Mouse (Mus musculus) lung, postnatal 14 days (tissue): ENCODE data around the gene H1f0.
"Not testable (repeated sequence)": the region's sequence is repeated elsewhere in the genome, so short reads cannot be mapped to it uniquely, and the experiment has no call there.

ENCODE experiments used
- DNase-seq: peaks from one replicate; pipeline ENCODE4 v3.0.0; 2021

The H1f0 gene

DNA sequence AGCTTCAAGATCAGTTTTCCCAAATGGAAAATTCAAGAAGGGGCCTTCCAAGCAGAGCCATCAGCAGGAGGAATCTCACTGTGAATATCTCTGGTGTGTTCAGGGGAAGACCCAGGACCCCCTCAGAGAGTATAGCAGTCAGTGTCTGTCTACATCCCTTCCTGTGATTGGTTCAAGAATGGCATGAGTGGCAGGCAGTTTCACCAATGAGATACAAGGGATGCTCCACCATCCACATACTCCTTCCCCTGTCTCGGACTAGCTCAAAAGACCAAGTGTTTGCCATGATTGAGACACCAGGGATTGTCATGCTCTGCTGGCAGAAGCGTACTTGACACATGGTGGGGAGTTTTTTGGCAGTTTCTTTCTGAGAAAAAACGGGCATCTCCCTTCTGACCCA, 21.6 kb upstream of the H1f0 start:
- no peak for DNase-seq

DNA sequence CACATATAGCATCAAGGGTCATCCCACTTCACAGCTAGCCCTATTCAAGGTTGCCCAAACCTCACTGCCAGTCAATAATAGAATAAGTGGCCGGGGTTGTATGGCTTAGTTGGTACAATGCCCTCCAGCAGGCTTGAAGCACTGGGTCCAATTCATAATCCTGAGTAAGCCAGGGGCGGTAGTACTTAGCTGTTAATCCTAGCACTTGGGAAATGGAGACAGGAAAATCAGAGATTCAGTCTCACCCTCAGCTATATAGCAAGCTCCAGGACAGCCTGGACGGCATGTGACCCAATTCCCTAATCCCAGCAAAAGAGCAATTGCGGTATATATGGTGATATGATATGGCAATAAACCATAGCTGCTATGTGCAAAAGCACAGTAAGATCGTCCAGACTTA, 21.2 kb upstream of the H1f0 start:
- no peak for DNase-seq

DNA sequence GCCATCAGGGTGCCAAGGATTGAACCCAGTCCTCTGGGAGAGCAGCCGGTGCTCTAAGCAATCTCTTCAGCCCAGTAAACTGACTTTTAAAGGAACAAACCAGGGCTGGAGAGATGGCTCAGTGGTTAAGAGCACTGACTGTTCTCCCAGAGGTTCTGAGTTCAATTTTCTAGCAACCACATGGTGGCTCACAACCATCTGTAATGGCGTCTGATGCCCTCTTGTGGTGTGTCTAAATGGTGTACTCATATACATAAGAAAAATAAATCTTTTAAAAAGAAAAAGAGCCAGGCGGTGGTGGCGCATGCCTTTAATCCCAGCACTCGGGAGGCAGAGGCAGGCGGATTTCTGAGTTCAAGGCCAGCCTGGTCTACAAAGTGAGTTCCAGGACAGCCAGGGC, 20.4 kb upstream of the H1f0 start:
- DNase-seq, result not testable (repeated sequence)

DNA sequence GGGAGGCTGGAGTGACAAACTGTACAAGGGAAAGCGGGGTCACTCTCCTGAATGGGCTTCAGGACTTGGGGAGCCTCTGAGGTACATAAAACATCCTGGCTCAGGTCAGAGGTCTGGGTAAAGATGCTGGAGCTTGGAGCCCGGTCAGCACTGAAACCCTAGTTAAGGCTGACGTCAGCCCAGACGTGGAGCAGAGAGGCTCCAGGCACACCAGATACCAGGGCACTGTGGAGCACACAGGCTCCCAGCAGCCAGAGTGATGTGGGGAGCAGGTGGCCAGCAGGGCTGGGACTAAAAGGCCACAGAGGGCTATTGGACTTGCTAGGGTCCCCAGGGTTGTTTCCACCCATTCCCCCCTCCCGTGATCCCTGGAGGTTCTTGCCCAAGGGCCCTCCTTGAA, 18.5 kb upstream of the H1f0 start:
- DNase-seq, result no peak

DNA sequence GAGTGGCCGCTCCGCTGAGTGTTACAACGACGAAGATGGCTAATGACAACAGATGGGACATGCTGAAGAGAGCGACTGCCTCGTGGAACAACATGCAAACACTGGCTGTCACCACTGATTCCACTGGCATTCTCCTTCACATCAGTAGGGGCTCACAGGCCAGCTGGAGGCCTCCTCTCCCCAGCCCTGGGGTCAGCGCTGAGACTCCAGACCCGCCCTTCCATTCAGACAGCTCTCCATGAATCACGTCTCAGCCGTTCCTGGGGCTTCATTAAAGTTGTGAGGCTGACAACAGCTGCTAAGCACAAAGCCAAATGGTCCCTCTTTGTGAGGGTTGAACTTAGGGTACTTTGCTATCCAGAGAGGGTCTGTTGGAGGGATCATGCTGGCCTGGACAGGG, 16.7 kb upstream of the H1f0 start:
- no peak for DNase-seq

DNA sequence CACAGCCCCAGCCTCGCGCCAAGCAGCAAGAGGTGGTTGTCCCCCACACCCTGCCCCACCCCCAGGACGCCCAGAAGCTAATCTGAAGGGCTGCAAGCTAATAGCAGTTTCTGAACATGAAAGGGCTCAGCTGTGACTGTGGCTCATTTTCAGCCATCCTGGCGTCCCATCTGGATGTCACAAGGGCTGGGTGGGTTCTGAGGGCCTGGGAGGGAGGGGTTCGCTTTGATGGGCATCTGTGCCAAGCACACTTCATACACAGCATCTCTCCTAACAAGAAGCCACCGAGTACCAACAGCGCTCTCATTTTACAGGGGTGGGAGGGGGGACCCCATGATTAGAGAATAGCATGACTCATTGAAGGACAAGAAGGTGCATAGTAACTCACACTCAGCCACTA, 14.9 kb upstream of the H1f0 start:
- no peak for DNase-seq

DNA sequence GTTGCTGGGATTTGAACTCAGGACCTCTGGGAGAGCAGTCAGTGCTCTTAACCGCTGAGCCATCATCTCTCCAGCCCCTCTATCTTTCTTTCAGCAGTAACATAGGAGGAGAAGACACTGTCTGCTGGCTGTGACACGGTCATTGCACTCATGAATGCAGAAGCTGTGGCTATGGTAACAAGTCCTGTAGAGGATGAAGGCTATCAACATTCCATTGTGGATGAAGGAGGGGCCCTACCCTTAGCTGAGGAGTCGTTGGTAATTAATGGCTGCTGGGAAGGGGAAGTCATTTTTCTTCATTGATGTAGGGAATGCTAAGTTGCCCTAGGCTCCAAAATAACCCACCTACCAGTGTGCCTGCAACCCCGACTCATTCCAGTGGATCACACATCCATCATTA, 10.1 kb upstream of the H1f0 start:
- DNase-seq, result no peak

DNA sequence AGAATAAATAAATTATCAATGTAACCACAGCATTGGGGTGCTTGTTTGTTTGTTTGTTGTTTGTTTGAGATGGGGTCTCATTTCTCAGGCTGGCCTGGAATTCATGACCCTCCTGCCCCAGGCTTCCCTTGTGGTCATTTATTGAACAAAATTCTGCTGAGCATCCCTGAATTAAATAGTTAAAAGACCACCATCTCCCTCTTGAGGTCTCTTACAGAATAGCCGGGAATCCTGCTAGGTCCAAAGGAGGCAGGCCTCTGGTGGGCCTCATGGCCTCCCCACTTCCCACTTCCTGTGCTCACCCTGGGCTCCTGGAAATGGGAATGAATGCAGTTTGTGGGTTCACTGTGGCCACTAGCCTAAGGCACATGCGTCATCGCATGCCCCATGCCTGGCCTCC, 9.4 kb upstream of the H1f0 start:
- DNase-seq, result no peak

DNA sequence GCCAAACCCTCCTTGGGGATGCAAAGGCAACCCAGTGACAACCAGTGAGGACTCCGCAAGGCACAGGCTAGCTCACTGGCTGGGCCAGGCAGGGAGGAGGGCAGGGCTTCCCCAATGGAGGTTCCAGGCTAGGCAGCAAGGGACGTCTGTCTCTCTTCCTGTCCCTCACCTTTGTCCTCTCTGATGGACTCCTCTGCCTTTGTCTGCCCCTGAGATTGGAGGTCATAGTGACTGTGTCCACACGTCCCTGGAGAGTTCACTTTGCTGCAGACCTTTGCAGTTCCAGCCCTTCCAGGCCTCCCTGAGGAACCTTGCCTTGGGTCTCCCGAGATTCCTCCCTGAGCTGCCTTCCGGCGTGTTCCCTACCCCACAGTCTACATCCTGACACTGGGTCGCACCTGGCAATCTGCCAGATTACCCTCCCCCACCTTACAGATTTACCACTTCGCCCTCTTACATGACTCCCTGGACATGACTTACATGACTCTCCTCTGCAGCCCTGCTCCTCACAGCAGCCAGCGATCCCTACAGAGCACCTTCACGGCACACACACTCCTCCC, 5.5 kb upstream of the H1f0 start:
- no peak for DNase-seq

DNA sequence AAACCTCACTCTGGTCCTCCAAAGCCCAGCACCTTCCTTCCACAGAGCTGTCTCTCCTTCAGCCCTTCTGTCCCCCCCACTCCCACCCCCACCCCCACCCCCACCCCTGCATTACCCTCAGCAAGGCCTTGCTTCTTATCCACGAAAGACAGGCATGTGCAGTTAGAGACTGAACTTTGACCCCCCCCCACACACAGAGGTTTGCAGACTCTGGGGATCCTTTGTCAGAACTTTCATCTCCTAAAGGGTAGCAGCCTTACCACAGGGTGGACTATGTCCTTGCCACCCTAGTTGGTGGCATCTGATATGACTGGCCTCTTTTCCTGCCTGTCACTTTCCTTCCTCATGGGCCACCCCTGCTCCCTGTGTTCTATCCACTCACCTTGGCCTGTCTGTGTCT, 4.9 kb upstream of the H1f0 start:
- no peak for DNase-seq

DNA sequence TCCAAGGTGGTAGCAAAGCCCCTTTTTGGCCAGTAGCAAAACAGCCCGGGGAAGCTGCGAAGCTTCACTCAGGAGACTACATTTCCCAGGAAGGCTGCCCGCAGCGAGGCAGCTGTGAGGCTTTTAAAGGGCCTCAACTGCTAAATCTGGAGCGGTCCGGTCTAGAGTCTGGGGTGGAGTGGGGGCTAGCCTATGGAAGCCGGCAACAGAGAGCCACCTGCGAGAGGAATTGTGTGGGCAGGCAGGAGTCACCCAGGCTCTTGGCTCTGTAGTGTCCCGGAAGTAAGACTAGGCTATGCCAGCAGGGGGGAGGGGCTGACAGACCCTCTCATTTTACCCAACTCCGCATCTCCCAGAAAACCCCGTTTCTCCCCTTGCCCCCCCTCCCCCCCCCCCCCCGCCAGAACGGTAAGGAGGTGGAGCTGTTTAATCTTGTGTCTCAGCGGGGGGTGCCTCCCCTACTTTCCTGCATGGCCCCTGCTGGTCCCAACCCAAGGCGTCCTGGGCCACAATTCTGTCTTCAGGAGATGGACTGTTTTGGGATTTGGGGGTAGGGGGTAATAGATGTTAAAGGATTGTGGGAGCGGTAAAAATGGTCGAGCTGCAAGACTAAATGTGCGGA, 2.5 kb upstream of the H1f0 start:
- no peak for DNase-seq

DNA sequence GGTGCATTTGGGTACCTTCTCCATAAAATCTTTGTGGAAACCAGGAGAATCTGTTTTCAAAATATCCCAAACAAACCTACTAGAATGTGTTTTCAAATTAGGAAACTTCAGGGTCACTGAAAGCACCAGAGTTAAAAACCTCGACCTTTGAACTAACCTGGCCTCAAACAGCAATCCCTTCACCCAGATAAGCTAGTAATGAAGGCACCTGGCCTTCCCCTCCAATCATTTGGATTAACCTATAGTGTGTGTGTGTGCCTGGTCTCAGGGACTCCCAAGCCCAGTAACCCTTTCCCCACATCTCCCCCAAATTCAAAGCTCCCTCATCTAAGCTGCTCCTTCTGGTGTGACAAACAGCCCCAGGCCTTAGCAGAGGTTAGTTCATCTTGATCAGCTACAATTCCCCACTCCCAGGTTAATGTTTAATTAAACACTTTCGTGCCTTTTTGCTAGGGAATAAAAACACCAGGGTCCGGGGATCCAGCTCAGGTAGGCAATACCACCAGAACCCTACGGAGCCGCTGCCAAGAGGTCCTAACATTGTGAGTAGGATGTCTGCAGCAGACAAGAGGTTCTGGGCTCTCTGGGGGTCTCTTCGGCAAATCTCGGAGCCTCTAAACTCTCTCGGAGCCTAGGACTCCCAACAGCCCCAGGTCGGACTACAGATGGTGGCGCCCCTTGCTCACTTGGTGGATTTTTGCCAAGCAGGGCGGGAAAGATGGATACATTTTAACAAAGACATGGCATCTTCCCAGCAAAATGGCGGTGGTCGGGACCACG, 1.5 kb upstream of the H1f0 start:
- no peak for DNase-seq

DNA sequence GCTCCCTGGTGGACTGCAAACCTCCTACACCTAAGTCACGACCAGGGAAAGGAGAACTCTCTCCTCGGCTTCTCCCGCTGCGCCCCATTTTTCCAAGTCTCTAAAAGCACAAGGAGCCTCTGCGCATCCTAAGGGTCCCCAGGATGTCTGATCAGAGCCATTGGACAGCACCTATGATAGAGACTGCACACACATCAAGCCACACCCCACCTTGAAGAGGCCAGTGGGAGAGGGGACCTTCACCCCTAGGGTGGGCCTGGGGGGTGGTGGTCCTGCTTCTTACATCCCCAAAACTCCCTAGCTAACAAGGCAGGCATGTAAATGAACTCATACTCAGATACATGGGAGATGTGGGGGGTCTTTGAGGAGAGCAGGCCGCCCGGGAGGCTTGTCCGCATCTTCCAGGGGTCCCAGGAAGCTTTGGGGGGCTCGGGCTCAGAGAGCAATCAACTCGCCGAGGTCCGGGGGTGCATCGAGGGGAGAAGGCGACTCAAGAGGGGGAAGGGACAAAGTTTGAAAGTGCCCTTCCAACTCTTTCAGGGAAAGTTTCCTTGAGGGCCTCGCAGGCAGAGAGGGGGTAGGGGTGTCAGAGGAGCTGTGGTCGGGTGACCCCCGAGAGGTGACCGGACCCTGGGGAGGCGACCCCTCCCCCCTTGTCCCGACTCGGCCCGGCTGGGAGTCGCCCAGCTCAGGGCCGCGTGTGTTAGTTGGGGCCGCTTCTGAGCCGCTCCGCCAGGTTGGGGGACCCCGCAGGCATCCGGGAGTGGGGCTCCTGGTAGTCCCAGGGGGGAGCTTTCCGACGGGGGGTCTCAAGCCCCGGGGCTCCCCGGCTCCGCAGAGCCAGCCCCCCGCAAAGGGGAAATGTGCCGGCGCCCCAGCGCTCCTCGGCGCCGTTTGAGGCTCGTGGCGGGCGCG, 702 bp upstream of the H1f0 start:
- peak; percentile 49 for DNase-seq

DNA sequence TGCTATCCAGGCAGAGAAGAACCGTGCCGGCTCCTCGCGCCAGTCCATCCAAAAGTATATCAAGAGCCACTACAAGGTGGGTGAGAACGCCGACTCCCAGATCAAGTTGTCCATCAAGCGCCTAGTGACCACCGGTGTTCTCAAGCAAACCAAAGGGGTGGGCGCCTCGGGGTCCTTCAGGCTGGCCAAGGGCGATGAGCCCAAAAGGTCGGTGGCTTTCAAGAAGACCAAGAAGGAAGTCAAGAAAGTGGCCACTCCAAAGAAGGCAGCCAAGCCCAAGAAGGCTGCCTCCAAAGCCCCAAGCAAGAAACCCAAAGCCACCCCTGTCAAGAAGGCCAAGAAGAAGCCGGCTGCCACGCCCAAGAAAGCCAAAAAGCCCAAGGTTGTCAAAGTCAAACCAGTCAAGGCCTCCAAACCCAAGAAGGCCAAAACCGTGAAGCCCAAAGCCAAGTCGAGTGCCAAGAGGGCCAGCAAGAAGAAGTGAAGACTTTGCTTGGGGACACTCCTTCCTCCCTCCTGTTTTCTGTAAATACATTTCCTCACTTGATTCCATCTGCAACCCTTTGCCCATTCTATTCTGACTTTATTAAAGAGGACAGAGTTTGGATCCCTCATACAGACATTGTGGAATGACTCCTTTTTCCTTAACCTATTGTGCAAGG, 704 bp downstream of the H1f0 start:
- no peak for DNase-seq

DNA sequence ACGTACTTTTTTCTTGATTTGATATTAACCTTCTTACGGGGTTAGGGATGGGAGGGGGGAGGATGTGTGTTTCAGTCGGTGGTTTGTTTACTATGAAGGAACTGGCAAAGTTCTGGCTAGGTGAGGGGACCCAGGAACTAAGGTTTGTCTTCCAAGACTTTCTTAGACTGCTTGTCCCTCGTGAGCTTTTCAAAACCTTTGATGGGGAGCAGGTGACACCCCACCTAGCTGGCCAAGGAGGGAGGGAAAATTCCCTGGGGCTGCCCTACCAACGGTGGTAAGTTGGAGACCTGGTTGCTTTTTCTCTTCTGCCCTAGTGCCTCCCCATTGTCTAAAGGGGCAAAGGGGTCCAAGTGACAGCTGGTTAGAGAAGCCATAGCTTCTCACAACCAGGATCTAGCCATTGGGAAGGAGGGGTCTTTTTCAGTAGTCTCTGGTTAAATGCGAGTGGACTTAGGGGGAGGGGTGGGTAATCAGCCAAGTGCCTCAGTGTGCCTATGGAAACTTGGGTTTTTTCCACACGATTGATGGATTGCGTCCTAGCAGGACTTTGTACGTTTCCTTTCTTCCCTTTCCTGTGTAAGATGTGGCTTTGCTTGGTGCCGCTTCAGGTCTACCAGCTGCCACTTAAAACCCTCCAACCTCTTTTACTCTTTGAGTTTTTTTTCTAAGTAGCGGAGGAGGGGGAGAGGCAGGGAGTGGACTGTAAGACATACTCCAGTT, 1.4 kb downstream of the H1f0 start:
- no peak for DNase-seq

DNA sequence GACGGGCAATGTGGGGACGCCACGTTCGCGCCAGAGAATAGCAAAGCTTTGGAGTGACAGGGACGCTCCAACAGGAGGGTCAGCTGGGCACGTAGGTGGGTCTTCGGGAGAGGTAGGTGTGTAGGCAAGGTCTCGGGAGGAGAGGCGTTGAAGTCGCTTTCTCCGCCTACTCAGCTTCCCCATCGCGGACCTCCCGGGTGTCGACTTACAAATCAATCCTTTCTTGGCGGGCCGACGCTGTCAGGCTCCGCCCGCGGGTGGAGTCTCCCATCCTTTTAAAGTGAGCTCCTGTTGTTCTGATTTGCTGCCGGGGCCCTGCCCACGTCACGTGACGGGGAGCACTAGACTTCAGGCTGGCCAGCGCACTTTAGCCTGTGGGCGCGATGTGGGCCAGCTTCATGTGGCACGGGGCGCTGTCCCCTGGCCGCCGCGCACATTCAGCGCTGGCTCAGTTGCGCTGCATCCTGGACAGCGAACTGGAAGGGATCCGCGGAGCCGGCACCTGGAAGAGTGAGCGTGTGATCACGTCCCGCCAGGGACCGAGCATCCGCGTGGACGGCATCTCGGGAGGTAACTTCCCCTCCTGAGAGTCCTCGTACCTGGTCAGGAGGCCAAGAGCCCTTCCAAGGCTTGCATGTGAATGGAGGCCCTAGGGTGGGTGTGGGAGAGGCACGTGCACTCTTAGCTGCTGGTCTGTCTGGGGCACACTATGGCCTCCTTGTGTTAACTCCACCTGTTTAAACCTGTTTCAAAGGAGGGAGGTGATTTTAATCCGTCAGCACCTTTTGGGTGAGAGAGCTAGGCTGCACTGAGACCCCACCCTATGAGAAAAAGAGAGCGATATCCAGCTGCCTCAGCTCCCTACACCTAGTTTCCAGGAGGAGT, 2.5 kb downstream of the H1f0 start:
- DNase-seq, result peak; percentile 87

DNA sequence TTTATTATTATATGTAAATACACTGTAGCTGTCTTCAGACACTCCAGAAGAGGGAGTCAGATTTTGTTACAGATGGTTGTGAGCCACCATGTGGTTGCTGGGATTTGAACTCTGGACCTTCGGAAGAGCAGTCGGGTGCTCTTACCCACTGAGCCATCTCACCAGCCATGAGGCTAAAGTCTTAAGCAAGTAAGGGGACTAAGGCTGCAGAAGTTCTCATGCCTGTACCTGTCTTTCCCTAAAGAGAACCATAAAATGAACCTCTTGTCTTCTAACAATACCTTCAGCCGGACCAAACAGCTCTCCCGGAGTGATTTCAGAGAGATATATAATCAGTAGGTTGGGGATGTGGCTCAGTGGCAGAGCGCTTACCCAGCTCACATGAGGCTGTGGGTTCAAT, 3.7 kb downstream of the H1f0 start:
- DNase-seq, result not testable (repeated sequence)

DNA sequence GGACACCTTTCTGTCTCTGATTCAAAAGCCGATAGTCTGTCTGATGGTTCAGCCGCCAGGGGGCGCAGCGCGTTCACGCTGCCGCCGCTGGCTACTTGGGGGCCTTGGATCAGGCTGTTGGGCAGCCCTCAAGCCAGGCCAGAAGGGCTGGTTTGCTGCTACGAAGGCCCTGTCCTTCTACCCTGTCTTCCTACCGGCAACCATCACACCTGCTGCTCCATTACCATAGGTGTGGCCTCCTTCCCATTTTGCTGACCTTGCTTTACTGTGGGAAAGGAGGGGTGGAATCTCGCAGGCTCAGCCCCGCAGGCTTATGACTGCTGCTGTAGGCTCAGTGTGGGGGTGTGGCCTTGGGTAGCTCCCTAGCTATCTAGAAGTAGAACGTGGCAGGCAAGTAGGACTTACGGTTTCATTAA, 9.7 kb downstream of the H1f0 start:
- DNase-seq, result peak; percentile 85

DNA sequence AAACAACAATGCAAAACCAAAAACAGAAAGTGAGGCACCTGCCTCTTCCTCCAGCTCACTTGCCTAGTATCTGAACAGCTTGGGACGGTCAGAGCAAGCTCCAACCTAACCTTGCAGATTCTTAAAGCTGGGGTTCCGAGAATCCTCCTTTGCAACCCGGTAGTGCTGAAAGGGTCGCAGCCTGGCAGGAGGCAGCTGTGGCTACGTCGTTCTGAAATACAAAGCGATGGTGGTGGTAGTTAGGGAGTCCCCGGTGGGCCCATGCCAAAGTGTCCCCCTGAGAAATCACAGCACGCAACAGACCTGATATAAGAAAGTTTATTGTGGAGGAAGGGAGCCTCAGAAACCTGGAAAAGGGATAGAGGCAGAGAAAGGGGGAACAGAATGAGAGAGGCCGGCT, 10.1 kb downstream of the H1f0 start:
- DNase-seq, result no peak

DNA sequence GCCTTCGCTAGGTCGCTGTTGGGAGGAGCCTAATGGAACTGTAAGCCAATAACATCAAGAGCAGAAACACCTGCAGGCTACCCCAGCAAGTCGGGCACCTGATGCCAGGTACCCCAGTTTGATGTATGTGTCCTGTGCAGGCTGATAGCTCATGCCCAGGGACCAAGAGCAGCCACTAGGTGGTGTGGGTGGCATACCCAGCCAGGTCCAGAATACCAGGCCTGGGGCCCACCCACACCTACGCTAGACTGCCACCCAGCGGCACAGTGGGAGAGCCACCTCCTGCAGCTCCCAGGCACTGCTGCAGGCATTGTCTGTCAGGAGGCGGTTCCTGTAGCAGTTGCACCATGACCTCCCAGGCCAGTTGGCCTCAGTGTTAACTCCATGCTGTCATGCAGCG, 10.6 kb downstream of the H1f0 start:
- DNase-seq, result peak; percentile 90
